Mouse (Mus musculus) lung, adult 2 months (tissue): ENCODE data around the gene Kcnrg. TPM values are rescaled to one million over a fixed set of nuclear protein-coding genes. Genes with fewer than 3 reads are reported as not detected.
"Not testable (repeated sequence)": the region's sequence is repeated elsewhere in the genome, so short reads cannot be mapped to it uniquely, and the experiment has no call there.

Source experiments
- DNase-seq: peaks from one replicate; pipeline ENCODE4 v3.0.0; 2022
- H3K4me1 ChIP-seq: fragments of 200-500 bp; 2 replicates; pipeline ENCODE4 v1.6.1; 2011; ENCODE audit warnings: low read length; ENCODE audit not compliant: control insufficient read depth, insufficient read depth
- H3K4me3 ChIP-seq: fragments of 200-500 bp; replicated peaks from 2 replicates; pipeline ENCODE3; 2011; ENCODE audit warnings: low read depth, mild to moderate bottlenecking, control low read depth, low read length; ENCODE audit errors: extremely low read depth
- CTCF ChIP-seq: fragments of 200-500 bp; IDR thresholded peaks from 2 replicates; pipeline ENCODE4 v1.5.1; 2011; ENCODE audit warnings: mild to moderate bottlenecking, low read length, control low read depth; ENCODE audit not compliant: insufficient read depth
- POLR2A ChIP-seq: fragments of 200-500 bp; IDR thresholded peaks from 2 replicates; pipeline ENCODE4 v1.6.1; 2011; ENCODE audit warnings: low read depth, mild to moderate bottlenecking, control low read depth, low read length, borderline replicate concordance; ENCODE audit errors: extremely low read depth
- WGBS: fragments of 180-500 bp; shearing (Covaris S2); methylation state at CpG from one replicate; pipeline ENCODE4 v1.1.7; 2018; 5-methylcytosine and 5-hydroxymethylcytosine counted together
- polyA plus RNA-seq: library from polyadenylated mRNA; depleted of rRNA; stranded (reverse); fragments of >200 nt; gene quantifications from 2 replicates; pipeline ENCODE4 v1.2.3, GENCODE M21; 2012

The Kcnrg gene
- polyA plus RNA-seq, 1 experiment = 4.9 TPM

DNA sequence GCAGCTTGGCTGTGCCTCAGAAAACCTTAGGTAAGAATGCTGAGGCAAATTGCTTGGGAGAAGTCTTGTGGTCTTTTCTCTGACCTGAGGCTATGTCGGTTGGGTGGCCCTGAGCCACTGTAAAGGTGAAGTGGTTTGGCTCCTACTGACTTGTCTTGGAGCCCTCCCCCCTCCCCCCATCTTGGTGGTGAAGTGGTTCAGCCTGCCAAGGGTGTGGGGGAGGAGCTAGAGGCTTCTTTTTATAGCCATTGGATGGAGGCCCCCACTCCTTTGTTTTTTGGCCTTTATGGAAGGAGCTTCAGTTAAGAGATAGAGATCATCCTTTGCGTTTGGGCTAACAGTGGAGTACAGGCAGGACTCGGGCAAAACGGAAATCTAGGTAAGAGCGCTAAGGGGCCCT, 9.3 kb upstream of the Kcnrg start, which contains the start of gene Trim13:
Trim13 (plus strand) TSS at position 280 of the 400 bp plus-strand sequence.
- TF ChIP-seq POLR2A (no peak), CTCF (no peak)
- DNase-seq = no peak
- peaks cover 5% of the 10 kb centered on the region for H3K4me1 ChIP-seq
- WGBS = 60% methylated on average over 5 of the region's 5 CpGs
- peak within 1 kb of the TSS; percentile 87 for H3K4me3 ChIP-seq

- Histone ChIP-seq H3K4me3 (peak overlapping the region; percentile 87), H3K4me1 (peaks cover 5% of the 10 kb centered on the region)
- WGBS = 3% methylated on average over 44 of the region's 44 CpGs
- peak; percentile 62; the same call in 1 of the 2 replicates for TF ChIP-seq POLR2A
- no peak for TF ChIP-seq CTCF
- DNase-seq = peak; percentile 89
Observed at GRCm38 (mm10) chr14:61599057-61599806, 8.0 kb upstream of the Kcnrg start.

DNA sequence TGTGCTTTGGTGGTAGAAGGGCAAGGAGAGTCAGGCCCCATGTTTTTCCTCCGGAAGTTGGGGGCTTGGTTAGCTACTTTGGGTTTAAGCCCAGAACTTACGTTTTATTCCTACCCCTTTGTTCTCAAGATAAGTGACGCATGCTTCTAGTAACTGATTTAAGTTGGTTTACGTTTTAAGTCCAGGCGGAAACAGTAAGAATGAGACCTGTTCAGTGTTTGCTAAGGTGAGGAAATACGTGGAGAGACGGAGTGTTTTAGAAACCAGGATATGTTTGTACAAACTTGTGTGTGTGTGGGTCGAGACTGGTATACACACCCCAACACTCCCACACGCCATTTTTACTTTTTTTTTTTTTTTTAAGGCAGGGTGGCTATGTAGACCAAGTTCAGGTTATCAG, 5.9 kb upstream of the Kcnrg start:
- no peak overlapping the region for H3K4me3 ChIP-seq
- peaks cover 5% of the 10 kb centered on the region for H3K4me1 ChIP-seq
- 59% methylated on average over 9 of the region's 9 CpGs for WGBS
- TF ChIP-seq CTCF (no peak), POLR2A (no peak)
- DNase-seq = no peak

DNA sequence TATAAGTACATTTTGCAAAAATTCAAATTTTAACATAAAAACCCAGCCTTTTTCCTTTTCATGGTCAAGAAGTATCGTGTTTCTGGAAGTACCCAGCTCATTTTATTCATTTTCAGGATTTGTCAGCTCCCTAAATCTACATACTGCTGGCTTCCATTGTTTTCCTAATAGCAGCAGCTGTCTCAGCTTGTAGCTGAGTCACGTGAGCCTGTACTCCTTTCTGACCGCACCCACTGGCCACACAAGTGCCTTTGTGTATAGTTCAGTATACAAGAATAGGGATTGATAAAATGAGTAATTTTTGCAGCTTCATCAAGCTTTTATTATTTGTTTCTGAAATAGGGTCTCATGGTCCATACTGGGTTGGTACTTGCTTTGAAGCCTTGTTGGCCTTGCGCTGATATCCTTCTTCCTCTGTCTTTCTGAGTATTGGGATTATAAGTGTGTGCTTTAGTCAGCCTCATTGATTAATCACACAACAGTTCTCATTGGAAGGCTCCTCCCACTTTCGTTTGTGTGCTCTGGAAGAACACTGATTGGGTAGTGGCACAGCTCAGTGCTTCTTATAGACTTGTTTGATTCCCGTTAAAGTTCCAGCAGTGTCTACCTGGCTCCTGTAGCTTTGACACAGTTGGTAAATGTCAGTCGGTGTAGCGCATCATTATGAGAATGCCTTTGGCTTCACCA, 4.0 kb upstream of the Kcnrg start:
- Histone ChIP-seq H3K4me3 (no peak overlapping the region), H3K4me1 (peaks cover 5% of the 10 kb centered on the region)
- 78% methylated on average over 8 of the region's 8 CpGs for WGBS
- TF ChIP-seq CTCF (no peak), POLR2A (no peak)
- no peak for DNase-seq

DNA sequence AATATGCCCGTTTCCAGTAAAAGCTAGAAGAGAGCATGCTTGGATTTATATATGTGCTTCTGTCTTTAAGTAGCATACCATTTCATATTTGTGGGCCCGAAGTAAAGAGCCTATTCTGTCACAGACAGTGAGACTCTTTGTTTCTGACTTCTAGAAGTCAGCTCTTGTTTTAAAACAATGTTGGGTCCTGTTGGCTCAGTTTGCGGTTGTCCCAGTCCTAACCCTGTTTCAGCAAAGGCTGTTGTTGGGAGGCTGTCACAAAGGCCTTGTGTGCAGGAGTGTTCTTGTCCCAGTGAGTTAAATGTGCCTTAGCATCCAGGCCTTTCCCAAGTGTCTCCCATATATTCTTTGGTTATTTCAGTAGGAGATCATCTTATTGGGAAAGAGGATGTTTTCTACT, 3.2 kb upstream of the Kcnrg start:
- Histone ChIP-seq H3K4me3 (no peak overlapping the region), H3K4me1 (peaks cover 5% of the 10 kb centered on the region)
- 87% methylated on average over 3 of the region's 3 CpGs for whole genome bisulfite sequencing
- DNase-seq = no peak
- TF ChIP-seq POLR2A = no peak
- no peak for TF ChIP-seq CTCF

- H3K4me1 ChIP-seq, H3K4me3 ChIP-seq, DNase-seq: not testable (repeated sequence)
- 80% methylated on average over 2 of the region's 2 CpGs for WGBS
Observed at GRCm38 (mm10) chr14:61606088-61606487, 1.2 kb upstream of the Kcnrg start.

DNA sequence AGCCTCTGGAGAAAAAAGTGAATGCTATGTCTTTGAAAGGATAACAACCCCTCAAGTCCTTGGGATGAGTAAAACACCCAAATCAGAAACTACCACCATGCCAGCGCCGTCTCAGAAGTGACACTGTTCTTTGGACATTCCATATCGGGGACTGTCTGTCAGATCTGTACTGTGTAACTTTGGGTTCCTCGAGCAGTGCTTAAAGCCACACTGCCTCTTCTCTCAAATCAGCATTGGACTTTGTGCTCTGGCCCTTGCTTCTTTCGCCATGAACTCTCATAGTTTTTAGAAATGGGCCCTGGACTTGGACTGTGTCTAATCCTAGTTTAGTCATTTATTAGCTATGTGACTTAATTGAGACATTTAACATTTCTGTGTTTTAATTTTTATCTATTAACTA, 4.5 kb downstream of the Kcnrg start:
- no peak for DNase-seq
- WGBS = 96% methylated on average over 5 of the region's 5 CpGs

DNA sequence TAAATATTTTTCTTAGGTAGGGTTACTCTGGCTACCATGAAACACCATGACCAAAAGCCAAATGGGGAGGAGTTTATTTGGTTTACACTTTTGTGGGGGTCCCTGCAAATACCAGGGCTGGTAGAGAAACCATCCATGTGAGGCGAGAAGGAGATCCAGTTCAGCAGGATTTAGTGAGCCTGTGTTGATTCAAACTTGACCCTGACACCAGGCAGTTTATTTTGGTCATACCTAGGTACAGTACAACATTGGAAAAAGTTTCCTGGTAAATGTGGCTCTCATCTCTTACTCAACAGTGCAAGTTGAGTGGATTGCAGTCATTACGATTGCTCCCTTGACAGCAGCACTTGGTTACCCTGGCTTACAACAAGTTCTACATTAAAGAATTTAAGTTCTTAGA, 6.1 kb downstream of the Kcnrg start:
- DNase-seq = no peak
- no peaks in the 10 kb centered on the region for H3K4me1 ChIP-seq
- 75% methylated on average over 2 of the region's 2 CpGs for whole genome bisulfite sequencing
- TF ChIP-seq CTCF (no peak), POLR2A (no peak)
- no peak overlapping the region for H3K4me3 ChIP-seq

More for the DNA sequence above, 4.5 kb downstream of the Kcnrg start:
- H3K4me3 ChIP-seq = no peak overlapping the region
- H3K4me1 ChIP-seq = no peaks in the 10 kb centered on the region
- TF ChIP-seq CTCF (no peak), POLR2A (no peak)

DNA sequence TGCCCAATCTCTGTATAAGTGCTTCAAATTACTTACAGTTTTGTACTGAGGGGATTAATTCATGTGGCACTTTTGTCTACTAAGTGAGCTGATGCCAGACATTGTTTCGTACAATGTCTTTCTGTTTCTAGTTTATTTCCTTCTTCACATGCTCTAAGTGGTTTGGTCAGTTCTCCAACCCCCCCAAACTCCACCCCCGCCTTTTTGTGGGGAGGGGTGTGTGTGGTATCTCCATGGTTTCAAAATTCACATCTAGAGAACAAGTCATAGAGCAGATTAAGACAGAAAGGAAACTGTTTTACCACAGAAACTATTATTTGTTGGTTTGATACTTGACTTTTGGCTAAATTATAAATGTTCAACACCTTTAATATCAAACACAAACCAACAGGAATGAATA, 13.1 kb downstream of the Kcnrg start:
- no peak for DNase-seq
- H3K4me1 ChIP-seq = no peaks in the 10 kb centered on the region
- no peak overlapping the region for H3K4me3 ChIP-seq
- 68% methylated on average over 2 of the region's 2 CpGs for WGBS
- TF ChIP-seq CTCF (no peak), POLR2A (no peak)

GRCm38 (mm10) chr14:61635969-61636368, 28.7 kb downstream of the Kcnrg start:
- no peak for DNase-seq
- no peak for TF ChIP-seq CTCF
- TF ChIP-seq POLR2A = no peak
- Histone ChIP-seq H3K4me1 (no peaks in the 10 kb centered on the region), H3K4me3 (no peak overlapping the region)
